Mouse (Mus musculus) testis, postnatal 10 days (tissue): ENCODE results near the gene B4galnt1.

Experiments used
- DNase-seq: peaks from one replicate; pipeline ENCODE4 v3.0.0; 2021; ENCODE audit warnings: low spot score

Gene B4galnt1

GRCm38 (mm10) chr10:127209928-127210570 lies 45.0 kb downstream of the B4galnt1 start:
- no peak for DNase-seq

GRCm38 (mm10) chr10:127210961-127211405 lies 46.0 kb downstream of the B4galnt1 start:
- DNase-seq: no peak

- DNase-seq: peak; percentile 96
Measured at GRCm38 (mm10) chr10:127211414-127211854, 46.4 kb downstream of the B4galnt1 start, which contains the start of gene Pip4k2c. Gene Pip4k2c (minus strand): TSS chr10:127211585.

GRCm38 (mm10) chr10:127213272-127213671 lies 48.2 kb downstream of the B4galnt1 start:
- DNase-seq: no peak

DNA sequence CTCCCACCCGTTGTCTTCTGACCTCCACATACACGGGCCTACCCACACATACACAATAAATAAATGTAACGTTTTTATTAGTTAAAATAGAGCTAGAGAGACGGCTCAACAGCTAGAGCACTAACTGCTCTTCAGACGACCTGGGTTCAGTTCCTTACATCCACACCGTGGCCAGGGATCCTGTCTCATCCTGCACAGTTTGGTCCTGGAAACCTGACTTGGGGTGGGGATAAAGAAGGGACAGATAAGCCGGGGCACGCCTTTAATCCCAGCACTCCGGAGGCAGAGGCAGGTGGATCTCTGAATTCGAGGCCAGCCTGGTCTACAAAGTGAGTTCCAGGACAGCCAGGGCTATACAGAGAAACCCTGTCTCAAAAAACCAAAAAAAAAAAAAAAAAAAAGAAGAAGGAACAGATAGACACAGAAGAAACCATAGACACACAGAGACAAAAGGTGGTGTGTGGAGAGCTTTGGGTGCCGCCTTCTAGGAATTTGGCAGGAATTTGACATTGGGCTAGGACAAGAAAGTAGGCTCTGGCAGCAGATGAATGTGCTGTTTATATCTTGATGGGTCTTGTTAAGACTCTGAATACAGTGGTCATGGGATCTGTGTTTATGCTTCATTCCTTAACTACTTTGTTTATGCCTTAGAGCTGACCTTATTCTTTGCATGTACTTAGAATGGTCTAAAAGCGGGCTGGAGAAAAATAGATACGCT lies 48.8 kb downstream of the B4galnt1 start:
- no peak for DNase-seq

DNA sequence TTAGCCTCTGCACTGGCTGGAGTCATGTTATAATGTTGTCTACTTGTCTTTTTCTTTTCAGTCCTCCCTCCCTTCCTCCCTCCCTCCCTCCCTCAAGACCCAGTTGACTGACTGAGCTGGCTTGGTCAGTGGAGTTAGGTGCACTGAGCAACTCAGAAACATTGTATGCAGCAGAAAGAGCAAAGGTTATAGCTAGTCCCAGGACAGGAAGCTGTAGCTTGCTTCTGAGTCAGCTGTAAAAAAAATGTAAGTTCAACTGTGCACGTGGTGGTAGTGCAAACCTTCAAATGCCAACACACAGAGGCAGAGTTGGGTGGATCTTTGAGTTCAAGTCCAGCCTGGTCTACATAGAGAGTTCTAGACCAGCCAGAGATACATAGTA lies 49.4 kb downstream of the B4galnt1 start:
- no peak for DNase-seq

DNA sequence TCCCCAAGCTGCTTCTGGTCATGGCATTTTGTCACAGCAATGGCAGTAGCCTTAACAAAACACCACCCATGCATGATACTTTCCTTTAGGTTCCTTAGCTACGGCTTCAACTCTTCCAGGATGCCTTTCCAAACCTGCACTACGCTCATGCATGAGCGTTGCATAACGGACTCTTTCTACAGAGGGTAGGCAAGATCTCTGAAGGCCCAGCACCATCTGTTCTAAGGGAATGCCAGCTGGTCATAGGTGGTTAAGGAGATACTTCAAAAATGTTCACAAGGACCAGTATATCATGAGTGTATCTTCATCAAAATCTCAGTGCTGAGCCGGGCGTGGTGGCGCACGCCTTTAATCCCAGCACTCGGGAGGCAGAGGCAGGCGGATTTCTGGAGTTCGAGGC lies 51.4 kb downstream of the B4galnt1 start:
- no peak for DNase-seq

DNA sequence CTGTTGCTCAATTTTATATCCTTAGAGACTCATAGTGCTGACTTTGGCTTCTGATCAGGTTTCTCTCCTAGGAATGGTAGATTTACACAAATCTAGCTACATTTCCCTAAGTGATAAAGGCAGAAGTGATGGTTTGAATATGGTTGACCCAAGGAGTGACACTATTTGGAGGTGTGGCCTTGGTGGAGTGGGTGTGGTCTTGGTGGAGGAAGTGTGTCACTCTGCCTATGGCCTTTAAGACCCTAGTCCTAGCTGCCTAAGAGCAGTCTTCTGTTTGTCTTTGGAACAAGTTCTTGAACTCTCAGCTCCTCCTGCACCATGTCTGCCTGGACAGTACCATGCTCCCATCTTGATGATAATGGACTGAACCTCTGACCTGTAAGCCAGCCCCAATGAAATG lies 52.2 kb downstream of the B4galnt1 start:
- no peak for DNase-seq

DNA sequence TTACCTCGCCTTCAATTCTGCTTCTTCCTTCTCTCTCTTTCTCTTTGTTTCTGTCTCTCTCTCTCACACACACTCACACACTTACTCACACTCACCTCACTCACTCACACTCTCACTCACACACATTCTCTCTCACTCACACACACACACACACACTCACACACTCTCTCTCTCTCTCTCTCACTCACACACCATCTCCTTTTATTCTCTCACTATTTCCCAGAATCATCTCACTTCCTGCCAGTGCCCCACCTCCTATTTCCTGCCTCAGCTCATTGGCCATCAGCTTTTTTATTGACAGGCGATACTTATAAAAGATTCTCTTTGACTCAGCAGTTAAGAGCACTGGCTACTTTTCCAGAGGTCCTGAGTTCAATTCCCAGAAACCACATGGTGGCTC lies 53.3 kb downstream of the B4galnt1 start:
- DNase-seq: no peak
